Mouse (Mus musculus) fat pad, adult 2 months (tissue): ENCODE measurements around the gene Taf4.
A peak's percentile ranks its signal among the peaks of the same experiment; 100 is the strongest.

ENCODE experiments used
- DNase-seq: peaks from one replicate; pipeline ENCODE4 v3.0.0-alpha.2; 2011; ENCODE audit warnings: low read depth, low spot score; ENCODE audit errors: extremely low read depth

Taf4 gene

GRCm38 (mm10) chr2:179945051-179945450, 31.4 kb downstream of the Taf4 start:
- DNase-seq, result no peak

GRCm38 (mm10) chr2:179941696-179942095, 34.8 kb downstream of the Taf4 start:
- DNase-seq, result no peak

- no peak for DNase-seq
These were observed 39.4 kb downstream of the Taf4 start for GRCm38 (mm10) chr2:179937091-179937490.

GRCm38 (mm10) chr2:179934165-179934564, 42.3 kb downstream of the Taf4 start:
- no peak for DNase-seq

GRCm38 (mm10) chr2:179931741-179932140, 44.7 kb downstream of the Taf4 start:
- DNase-seq, result no peak

- no peak for DNase-seq
These were observed 47.3 kb downstream of the Taf4 start for GRCm38 (mm10) chr2:179929166-179929565.

GRCm38 (mm10) chr2:179924038-179924437, 52.4 kb downstream of the Taf4 start:
- no peak for DNase-seq

- DNase-seq, result no peak
These were observed 55.3 kb downstream of the Taf4 start for GRCm38 (mm10) chr2:179921021-179921653.

- DNase-seq, result no peak
These were observed 56.4 kb downstream of the Taf4 start for GRCm38 (mm10) chr2:179920042-179920441.

GRCm38 (mm10) chr2:179916877-179917673, 59.4 kb downstream of the Taf4 start:
- DNase-seq, result no peak

- no peak for DNase-seq
These were observed 62.2 kb downstream of the Taf4 start for GRCm38 (mm10) chr2:179914246-179914645.

GRCm38 (mm10) chr2:179913349-179913748, 63.1 kb downstream of the Taf4 start:
- no peak for DNase-seq

GRCm38 (mm10) chr2:179912911-179913310, 63.5 kb downstream of the Taf4 start:
- no peak for DNase-seq

- no peak for DNase-seq
These were observed 79.5 kb downstream of the Taf4 start for GRCm38 (mm10) chr2:179896949-179897348.

GRCm38 (mm10) chr2:179891048-179891447, 85.4 kb downstream of the Taf4 start:
- no peak for DNase-seq

- no peak for DNase-seq
These were observed 91.9 kb downstream of the Taf4 start for GRCm38 (mm10) chr2:179884561-179884960.

GRCm38 (mm10) chr2:179877551-179878215, 98.8 kb downstream of the Taf4 start:
- DNase-seq, result no peak

GRCm38 (mm10) chr2:179875147-179875546, 101.3 kb downstream of the Taf4 start:
- DNase-seq, result no peak

GRCm38 (mm10) chr2:179873315-179873714, 103.1 kb downstream of the Taf4 start:
- peak; percentile 34 for DNase-seq

GRCm38 (mm10) chr2:179872724-179873123, 103.7 kb downstream of the Taf4 start:
- no peak for DNase-seq

- no peak for DNase-seq
These were observed 106.6 kb downstream of the Taf4 start for GRCm38 (mm10) chr2:179869871-179870270.

- DNase-seq, result no peak
These were observed 108.8 kb downstream of the Taf4 start for GRCm38 (mm10) chr2:179867669-179868068.
